Mouse (Mus musculus): Measurements from ENCODE around the gene Atxn2l.

- TF ChIP-seq CTCF (IDR thresholded peaks at IDR 0.05; ENCODE audit: control insufficient read depth, insufficient read depth, insufficient replicate concordance, low read depth, low read length) (no peak), POLR2A (IDR thresholded peaks at IDR 0.05; ENCODE audit: control insufficient read depth, low read depth, low read length) (no peak)
These were observed 11.3 kb downstream of the Atxn2l start for GRCm38 (mm10) chr7:126491973-126492372.

Measured in testis, adult 2 months (tissue).